Mouse (Mus musculus) kidney, postnatal 36 days (tissue): Measurements from ENCODE around the gene Gna12.
A peak's percentile ranks its signal among the peaks of the same experiment; 100 is the strongest.

Experiments
- DNase-seq, 2 experiments: peaks; one replicate each; pipeline ENCODE4 v3.0.0; 2021 to 2022; ENCODE audit warnings: mixed read lengths in 2 of 2

The Gna12 gene

GRCm38 (mm10) chr5:140794753-140795152 lies 35.5 kb downstream of the Gna12 start:
- no peak for DNase-seq

GRCm38 (mm10) chr5:140792233-140792632 lies 38.0 kb downstream of the Gna12 start:
- DNase-seq: no peak

GRCm38 (mm10) chr5:140790937-140791877 lies 39.0 kb downstream of the Gna12 start:
- peak; percentile 60 to 61 for DNase-seq

GRCm38 (mm10) chr5:140790392-140790791 lies 39.8 kb downstream of the Gna12 start:
- DNase-seq: no peak

GRCm38 (mm10) chr5:140789561-140789960 lies 40.7 kb downstream of the Gna12 start:
- DNase-seq: no peak

GRCm38 (mm10) chr5:140785240-140785872 lies 44.9 kb downstream of the Gna12 start:
- peak in 1 of 2 experiments; percentile 26 for DNase-seq

- DNase-seq: no peak
Measured at GRCm38 (mm10) chr5:140784288-140784687, 45.9 kb downstream of the Gna12 start.

- peak in 1 of 2 experiments; percentile 44 for DNase-seq
Measured at GRCm38 (mm10) chr5:140783577-140783976, 46.7 kb downstream of the Gna12 start.

GRCm38 (mm10) chr5:140781886-140782572 lies 48.2 kb downstream of the Gna12 start:
- peak; percentile 47 to 61 for DNase-seq

GRCm38 (mm10) chr5:140781122-140781521 lies 49.1 kb downstream of the Gna12 start:
- DNase-seq: no peak

GRCm38 (mm10) chr5:140776968-140777367 lies 53.3 kb downstream of the Gna12 start:
- peak in 1 of 2 experiments; percentile 42 for DNase-seq

- DNase-seq: no peak
Measured at GRCm38 (mm10) chr5:140775111-140775510, 55.1 kb downstream of the Gna12 start.

GRCm38 (mm10) chr5:140772158-140772557 lies 58.1 kb downstream of the Gna12 start:
- no peak for DNase-seq

GRCm38 (mm10) chr5:140771612-140772011 lies 58.6 kb downstream of the Gna12 start:
- DNase-seq: no peak

GRCm38 (mm10) chr5:140768333-140768732 lies 61.9 kb downstream of the Gna12 start:
- DNase-seq: no peak

GRCm38 (mm10) chr5:140767704-140768141 lies 62.5 kb downstream of the Gna12 start:
- DNase-seq: peak; percentile 91 to 92

GRCm38 (mm10) chr5:140766566-140766965 lies 63.7 kb downstream of the Gna12 start:
- DNase-seq: no peak

- DNase-seq: peak; percentile 38 to 62
Measured at GRCm38 (mm10) chr5:140764921-140765613, 65.2 kb downstream of the Gna12 start.

- no peak for DNase-seq
Measured at GRCm38 (mm10) chr5:140762540-140762939, 67.7 kb downstream of the Gna12 start.

GRCm38 (mm10) chr5:140758864-140759263 lies 71.4 kb downstream of the Gna12 start:
- DNase-seq: no peak

- peak in 1 of 2 experiments; percentile 43 for DNase-seq
Measured at GRCm38 (mm10) chr5:140753223-140753622, 77.0 kb downstream of the Gna12 start.

- DNase-seq: peak in 1 of 2 experiments; percentile 30
Measured at GRCm38 (mm10) chr5:140752639-140753038, 77.6 kb downstream of the Gna12 start.
